Mouse (Mus musculus) ovary, adult 2 months (tissue): ENCODE data around the gene Xdh. TPM values are rescaled to one million over a fixed set of nuclear protein-coding genes. Genes with fewer than 3 reads are reported as not detected.

ENCODE experiments used
- polyA plus RNA-seq: library from polyadenylated mRNA; depleted of rRNA; stranded (reverse); fragments of >200 nt; gene quantifications from 2 replicates; pipeline ENCODE4 v1.2.3, GENCODE M21; 2012; rRNA removed

The Xdh gene
- 22.0 and 22.1 TPM in 2 replicates for polyA plus RNA-seq

DNA sequence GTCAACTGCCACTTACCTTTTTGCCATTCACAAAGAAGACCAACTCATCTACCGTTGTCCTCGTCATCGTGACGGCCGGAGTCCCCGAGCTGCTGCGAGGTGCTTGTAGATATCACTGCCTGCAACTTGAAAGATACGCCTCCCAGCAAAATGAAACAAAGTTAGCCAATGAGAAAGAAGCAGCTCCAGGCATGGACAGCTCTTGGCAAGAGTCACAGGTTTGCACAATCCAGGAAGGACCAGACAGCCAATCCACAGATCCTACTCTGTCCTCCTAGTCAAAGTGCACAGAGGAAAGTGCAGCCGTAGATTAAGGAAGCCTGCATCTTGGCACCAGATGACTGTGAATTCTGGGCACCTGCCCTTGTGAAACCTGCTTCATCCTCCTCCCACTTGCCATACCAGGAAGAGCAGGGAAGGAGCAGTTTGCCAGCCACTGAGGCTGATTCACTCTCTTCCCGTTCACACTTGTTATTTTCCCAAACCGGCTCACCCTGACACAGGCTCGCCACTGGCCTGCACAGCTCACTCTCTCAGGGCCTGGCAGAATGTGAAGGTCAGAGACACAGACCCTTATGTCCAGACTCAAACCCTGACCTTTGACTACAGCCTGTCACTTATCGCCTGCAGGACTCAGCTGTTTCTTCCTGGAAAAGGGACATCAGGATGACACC is at the start of gene Xdh:
Gene Xdh (minus strand): TSS at position 135 of the 674 bp plus-strand sequence.

Other genes starting within 250 kb of the Xdh start
- gene Galnt14, start 239.7 kb downstream of the Xdh start, polyA plus RNA-seq: 0.71 and 1.2 TPM in 2 replicates
- gene Ehd3, start 146.1 kb downstream of the Xdh start, polyA plus RNA-seq: 7.1 and 9.5 TPM in 2 replicates
- 0.59 and 1.3 TPM in 2 replicates for gene Srd5a2, start 97.7 kb upstream of the Xdh start, polyA plus RNA-seq